Mouse (Mus musculus): ENCODE data around the gene Carhsp1. TPM values are rescaled to one million over a fixed set of nuclear protein-coding genes. Genes with fewer than 3 reads are reported as not detected.

The Carhsp1 gene
- polyA plus RNA-seq, 1 experiment from 2014 or later: 89.4 TPM

GRCm38 (mm10) chr16:8658349-8658748 is 13.6 kb downstream of the Carhsp1 start:
- ATAC-seq: no peak

DNA sequence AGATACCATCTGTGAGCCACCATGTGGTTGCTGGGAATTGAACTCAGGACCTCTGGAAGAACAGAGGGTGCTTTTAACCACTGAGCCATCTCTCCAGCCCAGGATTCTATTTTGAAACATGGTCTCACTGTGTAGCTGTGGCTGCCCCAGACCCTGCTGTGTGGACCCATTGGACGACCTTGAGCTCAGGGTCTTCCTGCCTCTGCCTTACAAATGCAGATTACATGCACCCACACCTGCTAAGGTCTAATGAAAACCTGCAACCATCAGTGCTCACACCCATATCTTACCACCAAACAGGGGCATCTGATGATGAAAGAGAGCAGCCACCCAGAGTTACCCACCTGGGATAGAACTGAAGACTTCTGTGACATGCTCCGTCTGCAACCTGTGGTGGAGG is 15.7 kb downstream of the Carhsp1 start:
- 88% methylated on average over 2 of the region's 2 CpGs for WGBS
- no peak for ATAC-seq
- no peaks in the 10 kb centered on the region for H3K27me3 ChIP-seq (replicated peaks; ENCODE audit: control insufficient read depth, insufficient read depth, low read length)
- H3K4me1 ChIP-seq (ENCODE audit: control insufficient read depth, insufficient read depth, low read length): 0 out of 2 replicates have a peak, but pooled peaks cover 3% of the 10 kb centered on the region
- no peak overlapping the region for H3K27ac ChIP-seq (ENCODE audit: low read length)
- H3K9ac ChIP-seq (ENCODE audit: low read depth, low read length): no peak overlapping the region
- peaks cover 9% of the 10 kb centered on the region for H3K36me3 ChIP-seq (ENCODE audit: control insufficient read depth, insufficient read depth, low read length)
- H3K4me3 ChIP-seq (ENCODE audit: low read length): no peak overlapping the region
- no peak overlapping the region for H3K4me2 ChIP-seq (ENCODE audit: low read depth, low read length)
- no peaks in the 10 kb centered on the region for H3K9me3 ChIP-seq (ENCODE audit: control insufficient read depth, low read length)

More at GRCm38 (mm10) chr16:8658349-8658748, 13.6 kb downstream of the Carhsp1 start:
- no peak overlapping the region for H3K9ac ChIP-seq (ENCODE audit: low read depth, low read length)
- no peak overlapping the region for H3K4me3 ChIP-seq (ENCODE audit: low read length)
- no peaks in the 10 kb centered on the region for H3K27me3 ChIP-seq (replicated peaks; ENCODE audit: control insufficient read depth, insufficient read depth, low read length)
- 87% methylated on average over 4 of the region's 4 CpGs for WGBS
- H3K9me3 ChIP-seq (ENCODE audit: control insufficient read depth, low read length): no peaks in the 10 kb centered on the region
- no peak overlapping the region for H3K4me2 ChIP-seq (ENCODE audit: low read depth, low read length)
- H3K4me1 ChIP-seq (ENCODE audit: control insufficient read depth, insufficient read depth, low read length): 0 out of 2 replicates have a peak, but pooled peaks cover 3% of the 10 kb centered on the region
- peaks cover 9% of the 10 kb centered on the region for H3K36me3 ChIP-seq (ENCODE audit: control insufficient read depth, insufficient read depth, low read length)
- no peak overlapping the region for H3K27ac ChIP-seq (ENCODE audit: low read length)

GRCm38 (mm10) chr16:8655599-8655998 is 16.4 kb downstream of the Carhsp1 start:
- H3K4me2 ChIP-seq (ENCODE audit: low read depth, low read length): no peak overlapping the region
- H3K9ac ChIP-seq (ENCODE audit: low read depth, low read length): no peak overlapping the region
- 0 out of 2 replicates have a peak, but pooled peaks cover 3% of the 10 kb centered on the region for H3K4me1 ChIP-seq (ENCODE audit: control insufficient read depth, insufficient read depth, low read length)
- no peak overlapping the region for H3K4me3 ChIP-seq (ENCODE audit: low read length)
- ATAC-seq: no peak
- 81% methylated on average over 9 of the region's 9 CpGs for WGBS
- H3K36me3 ChIP-seq (ENCODE audit: control insufficient read depth, insufficient read depth, low read length): peaks cover 13% of the 10 kb centered on the region
- no peaks in the 10 kb centered on the region for H3K27me3 ChIP-seq (replicated peaks; ENCODE audit: control insufficient read depth, insufficient read depth, low read length)
- H3K27ac ChIP-seq (ENCODE audit: low read length): no peak overlapping the region
- no peaks in the 10 kb centered on the region for H3K9me3 ChIP-seq (ENCODE audit: control insufficient read depth, low read length)

DNA sequence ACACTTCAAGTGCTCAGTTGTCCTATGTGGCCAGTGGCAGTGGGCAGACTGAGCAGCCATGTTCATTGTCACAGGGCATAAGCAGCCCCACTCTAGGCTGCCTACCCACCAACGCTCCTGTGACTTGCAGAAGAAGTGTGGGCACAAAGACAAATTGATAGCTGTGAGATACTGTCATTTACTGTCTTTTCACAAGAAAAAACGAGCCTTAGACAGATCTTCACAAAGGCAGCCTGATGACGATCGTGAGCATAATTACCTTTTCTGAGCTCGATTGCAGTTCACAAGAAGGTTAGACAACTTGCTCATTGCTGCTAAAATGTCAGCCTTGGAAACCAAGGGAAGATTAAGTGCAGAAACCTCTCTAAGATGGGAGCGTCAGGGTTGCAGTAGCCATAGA is 16.8 kb downstream of the Carhsp1 start:
- no peak for ATAC-seq
- Histone ChIP-seq H3K4me2 (ENCODE audit: low read depth, low read length) (no peak overlapping the region), H3K4me3 (ENCODE audit: low read length) (no peak overlapping the region), H3K27me3 (replicated peaks; ENCODE audit: control insufficient read depth, insufficient read depth, low read length) (no peaks in the 10 kb centered on the region), H3K36me3 (ENCODE audit: control insufficient read depth, insufficient read depth, low read length) (peaks cover 13% of the 10 kb centered on the region), H3K27ac (ENCODE audit: low read length) (no peak overlapping the region), H3K9ac (ENCODE audit: low read depth, low read length) (no peak overlapping the region), H3K4me1 (ENCODE audit: control insufficient read depth, insufficient read depth, low read length) (no peaks in the 10 kb centered on the region), H3K9me3 (ENCODE audit: control insufficient read depth, low read length) (no peaks in the 10 kb centered on the region)
- WGBS: 87% methylated on average over 6 of the region's 6 CpGs

DNA sequence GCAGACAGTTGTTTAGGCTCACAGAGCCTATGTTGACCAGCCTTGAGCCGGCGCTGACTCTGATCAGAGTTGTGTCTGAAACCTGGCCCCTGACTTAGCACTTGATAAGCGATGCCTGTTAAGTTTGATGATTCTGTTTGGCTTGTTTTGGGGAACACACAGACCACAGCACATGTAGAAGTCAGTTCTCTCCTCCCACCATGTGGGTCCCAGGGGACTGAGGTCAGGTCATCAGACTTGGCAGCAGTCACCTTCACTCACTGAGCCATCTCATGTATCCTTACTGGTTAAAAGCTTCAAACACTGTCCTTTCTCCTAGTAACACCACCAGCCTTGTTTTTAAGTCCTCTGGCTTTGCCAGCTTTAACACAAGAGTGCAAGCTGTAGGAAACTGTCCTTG is 21.9 kb downstream of the Carhsp1 start:
- no peak overlapping the region for H3K9ac ChIP-seq (ENCODE audit: low read depth, low read length)
- WGBS: 93% methylated on average over 3 of the region's 3 CpGs
- no peak overlapping the region for H3K27ac ChIP-seq (ENCODE audit: low read length)
- no peaks in the 10 kb centered on the region for H3K27me3 ChIP-seq (replicated peaks; ENCODE audit: control insufficient read depth, insufficient read depth, low read length)
- H3K9me3 ChIP-seq (ENCODE audit: control insufficient read depth, low read length): no peaks in the 10 kb centered on the region
- no peaks in the 10 kb centered on the region for H3K4me1 ChIP-seq (ENCODE audit: control insufficient read depth, insufficient read depth, low read length)
- H3K4me3 ChIP-seq (ENCODE audit: low read length): no peak overlapping the region
- no peak for ATAC-seq
- no peak overlapping the region for H3K4me2 ChIP-seq (ENCODE audit: low read depth, low read length)
- peaks cover 11% of the 10 kb centered on the region for H3K36me3 ChIP-seq (ENCODE audit: control insufficient read depth, insufficient read depth, low read length)

DNA sequence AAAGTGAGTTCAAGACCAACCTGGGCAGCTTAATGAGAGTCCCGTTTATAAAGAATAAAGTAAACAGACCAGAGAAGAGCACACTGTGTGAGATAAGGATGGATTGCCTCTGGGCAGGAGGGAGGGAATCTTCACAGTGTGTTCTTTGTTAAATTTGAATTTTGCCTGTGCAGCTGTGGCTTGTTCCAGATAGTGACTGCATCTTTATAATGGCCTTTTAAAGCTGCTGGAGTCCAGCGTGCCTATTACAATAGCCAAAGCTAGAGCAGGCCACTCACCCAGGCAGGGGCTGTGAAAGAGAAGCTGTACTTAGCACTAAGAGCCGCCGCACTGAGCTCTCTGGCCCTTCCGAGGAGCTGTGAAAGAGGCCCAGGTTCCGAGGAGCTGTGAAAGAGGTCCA is 26.4 kb downstream of the Carhsp1 start:
- no peak overlapping the region for H3K4me3 ChIP-seq (ENCODE audit: low read length)
- no peak overlapping the region for H3K27ac ChIP-seq (ENCODE audit: low read length)
- peaks cover 9% of the 10 kb centered on the region; the same call in 1 of the 2 replicates for H3K36me3 ChIP-seq (ENCODE audit: control insufficient read depth, insufficient read depth, low read length)
- no peak overlapping the region for H3K4me2 ChIP-seq (ENCODE audit: low read depth, low read length)
- no peak overlapping the region for H3K9ac ChIP-seq (ENCODE audit: low read depth, low read length)
- no peak for ATAC-seq
- no peaks in the 10 kb centered on the region for H3K27me3 ChIP-seq (replicated peaks; ENCODE audit: control insufficient read depth, insufficient read depth, low read length)
- 0 out of 2 replicates have a peak, but pooled peaks cover under 1% of the 10 kb centered on the region for H3K4me1 ChIP-seq (ENCODE audit: control insufficient read depth, insufficient read depth, low read length)
- H3K9me3 ChIP-seq (ENCODE audit: control insufficient read depth, low read length): no peaks in the 10 kb centered on the region
- 78% methylated on average over 6 of the region's 6 CpGs for WGBS

- WGBS: 70% methylated on average over 2 of the region's 2 CpGs
- Histone ChIP-seq H3K9ac (ENCODE audit: low read depth, low read length) (no peak overlapping the region), H3K27me3 (replicated peaks; ENCODE audit: control insufficient read depth, insufficient read depth, low read length) (no peaks in the 10 kb centered on the region), H3K4me2 (ENCODE audit: low read depth, low read length) (no peak overlapping the region), H3K36me3 (ENCODE audit: control insufficient read depth, insufficient read depth, low read length) (peaks cover 9% of the 10 kb centered on the region; the same call in 1 of the 2 replicates), H3K4me3 (ENCODE audit: low read length) (no peak overlapping the region), H3K9me3 (ENCODE audit: control insufficient read depth, low read length) (no peaks in the 10 kb centered on the region), H3K27ac (ENCODE audit: low read length) (no peak overlapping the region), H3K4me1 (ENCODE audit: control insufficient read depth, insufficient read depth, low read length) (0 out of 2 replicates have a peak, but pooled peaks cover 5% of the 10 kb centered on the region)
- ATAC-seq: peak; percentile 73
Measured at GRCm38 (mm10) chr16:8643855-8644254, 28.1 kb downstream of the Carhsp1 start.

- Histone ChIP-seq H3K27ac (ENCODE audit: low read length) (peak overlapping the region; percentile 66), H3K4me3 (ENCODE audit: low read length) (no peak overlapping the region), H3K4me2 (ENCODE audit: low read depth, low read length) (peak overlapping the region; percentile 72; the same call in 1 of the 2 replicates), H3K9me3 (ENCODE audit: control insufficient read depth, low read length) (no peaks in the 10 kb centered on the region), H3K27me3 (replicated peaks; ENCODE audit: control insufficient read depth, insufficient read depth, low read length) (no peaks in the 10 kb centered on the region), H3K36me3 (ENCODE audit: control insufficient read depth, insufficient read depth, low read length) (0 out of 2 replicates have a peak, but pooled peaks cover 6% of the 10 kb centered on the region), H3K9ac (ENCODE audit: low read depth, low read length) (no peak overlapping the region), H3K4me1 (ENCODE audit: control insufficient read depth, insufficient read depth, low read length) (peaks cover 17% of the 10 kb centered on the region)
- 61% methylated on average over 11 of the region's 11 CpGs for WGBS
- ATAC-seq: peak; percentile 39
Measured at GRCm38 (mm10) chr16:8639466-8640191, 32.3 kb downstream of the Carhsp1 start.

DNA sequence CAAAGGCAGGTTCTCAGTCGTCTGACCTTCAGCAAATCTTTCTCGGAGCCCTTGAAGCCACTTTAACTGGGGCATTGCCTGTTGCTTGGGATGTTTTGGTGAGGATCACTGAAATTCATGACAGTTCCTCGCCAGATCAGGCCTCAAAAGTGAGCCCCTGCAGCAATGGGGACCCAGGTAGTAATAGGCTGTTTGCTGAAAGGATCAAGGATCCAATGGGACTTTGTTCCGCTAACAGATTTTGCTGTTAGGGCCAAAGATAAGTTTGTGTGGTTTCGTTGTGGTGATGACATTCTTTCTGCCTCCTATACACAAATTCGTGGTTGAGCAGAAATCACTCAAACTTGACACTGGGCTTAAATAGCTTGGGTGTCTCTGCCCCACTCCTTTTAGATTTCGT is 33.8 kb downstream of the Carhsp1 start:
- H3K27me3 ChIP-seq (replicated peaks; ENCODE audit: control insufficient read depth, insufficient read depth, low read length): no peaks in the 10 kb centered on the region
- peak overlapping the region; percentile 86 for H3K27ac ChIP-seq (ENCODE audit: low read length)
- H3K36me3 ChIP-seq (ENCODE audit: control insufficient read depth, insufficient read depth, low read length): 0 out of 2 replicates have a peak, but pooled peaks cover 2% of the 10 kb centered on the region
- peak overlapping the region; percentile 72 for H3K4me2 ChIP-seq (ENCODE audit: low read depth, low read length)
- H3K9ac ChIP-seq (ENCODE audit: low read depth, low read length): peak overlapping the region; percentile 83
- no peak for ATAC-seq
- no peaks in the 10 kb centered on the region for H3K9me3 ChIP-seq (ENCODE audit: control insufficient read depth, low read length)
- peaks cover 17% of the 10 kb centered on the region for H3K4me1 ChIP-seq (ENCODE audit: control insufficient read depth, insufficient read depth, low read length)
- peak overlapping the region; percentile 62 for H3K4me3 ChIP-seq (ENCODE audit: low read length)
- 32% methylated on average over 7 of the region's 7 CpGs for WGBS
